In genomic region chr2:179095981-179096380, GRCm38 (mm10) we compare ENCODE assay signal across 24 mouse cellular contexts.
"Had no signal": no experiment of that assay in that cellular context is flagged by ENCODE, and none has a peak within 500 bp of the region (broad histone marks: within the 10 kb centered on the region; RNA-seq: fewer than 3 reads in every experiment).

No protein-coding gene starts in this region.

- H3K4me2 ChIP-seq: heart, embryonic 11.5 days; heart, embryonic 13.5 days; heart, embryonic 15.5 days; hindbrain, embryonic 12.5 days; hindbrain, embryonic 14.5 days; kidney, embryonic 15.5 days; limb, embryonic 13.5 days; limb, embryonic 15.5 days had no signal

- H3K27me3 ChIP-seq: heart, embryonic 13.5 days; heart, embryonic 15.5 days; hindbrain, embryonic 12.5 days; kidney, embryonic 15.5 days; limb, embryonic 15.5 days had no signal

- ATAC-seq: forebrain, postnatal 0 days; hindbrain, embryonic 16.5 days; intestine, embryonic 16.5 days had no signal

- H3K36me3 ChIP-seq: heart, embryonic 13.5 days; heart, embryonic 15.5 days; hindbrain, embryonic 12.5 days; kidney, embryonic 15.5 days; limb, embryonic 13.5 days; limb, embryonic 15.5 days had no signal

- H3K9me3 ChIP-seq: heart, embryonic 13.5 days; heart, embryonic 15.5 days; hindbrain, embryonic 12.5 days; kidney, embryonic 15.5 days; limb, embryonic 15.5 days had no signal

- H3K4me1 ChIP-seq: heart, embryonic 13.5 days; heart, embryonic 15.5 days; limb, embryonic 13.5 days; limb, embryonic 15.5 days had no signal

- H3K4me3 ChIP-seq: heart, adult 2 months; heart, embryonic 13.5 days; heart, embryonic 15.5 days; hindbrain, embryonic 12.5 days; kidney, embryonic 15.5 days; limb, embryonic 13.5 days; limb, embryonic 15.5 days had no signal

- H3K27ac ChIP-seq: heart, adult 2 months; heart, embryonic 13.5 days; heart, embryonic 15.5 days; hindbrain, embryonic 12.5 days; hindbrain, embryonic 14.5 days; kidney, embryonic 15.5 days; kidney, postnatal 0 days; limb, embryonic 13.5 days; limb, embryonic 15.5 days had no signal

- DNase-seq: forebrain, postnatal 0 days; gastrocnemius, postnatal 14 days; gastrocnemius, postnatal 36 days; heart, adult 11 months; heart, adult 2 months; heart, postnatal 14 days; heart, postnatal 36 days; kidney, adult 11 months; kidney, adult 2 months; kidney, adult 9 months; kidney, postnatal 14 days; kidney, postnatal 36 days; left cerebral cortex, postnatal 4 days had no signal

- H3K9ac ChIP-seq: forebrain, postnatal 0 days; heart, embryonic 13.5 days; heart, embryonic 15.5 days; hindbrain, embryonic 12.5 days; hindbrain, embryonic 14.5 days; kidney, embryonic 15.5 days; limb, embryonic 13.5 days; limb, embryonic 15.5 days had no signal
